Mouse (Mus musculus): ENCODE results near the gene Lmntd1.

- TF ChIP-seq FLI1 (IDR thresholded peaks at IDR 0.05; ENCODE audit: low read length) (no peak), GATA1 (IDR thresholded peaks at IDR 0.05; ENCODE audit: borderline replicate concordance, low read length) (no peak)
These were observed 90.8 kb downstream of the Lmntd1 start for GRCm38 (mm10) chr6:145523337-145523736.
